Mouse (Mus musculus) cerebellum, adult 2 months (tissue): ENCODE data around the gene Ptger1. TPM values are rescaled to one million over a fixed set of nuclear protein-coding genes. Genes with fewer than 3 reads are reported as not detected.

Source experiments
- DNase-seq, 2 experiments: peaks; one replicate each; pipeline ENCODE4 v3.0.0; 2021
- H3K27ac ChIP-seq: fragments of 200-500 bp; 2 replicates; pipeline ENCODE4 v1.5.1; 2012; ENCODE audit warnings: low read length, control low read depth, inconsistent platforms; ENCODE audit not compliant: insufficient read depth
- H3K27me3 ChIP-seq: fragments of 200-500 bp; 2 replicates; pipeline ENCODE4 v1.6.1; 2012; ENCODE audit warnings: inconsistent platforms, mild to moderate bottlenecking, low read length, moderate library complexity; ENCODE audit not compliant: control insufficient read depth, insufficient read depth
- H3K4me1 ChIP-seq: fragments of 200-500 bp; 2 replicates; pipeline ENCODE4 v1.6.1; 2011; ENCODE audit warnings: low read length; ENCODE audit not compliant: control insufficient read depth, insufficient read depth
- H3K4me3 ChIP-seq: fragments of 200-500 bp; replicated peaks from 2 replicates; pipeline ENCODE3; 2011; ENCODE audit warnings: mild to moderate bottlenecking, low read depth, low read length, control low read depth; ENCODE audit not compliant: insufficient read depth
- CTCF ChIP-seq: fragments of 200-500 bp; IDR thresholded peaks from 2 replicates; pipeline ENCODE4 v1.5.1; 2011; ENCODE audit warnings: low read depth, mild to moderate bottlenecking, control low read depth, low read length, moderate library complexity, borderline replicate concordance; ENCODE audit not compliant: insufficient read depth
- POLR2A ChIP-seq: fragments of 200-500 bp; IDR thresholded peaks from 2 replicates; pipeline ENCODE4 v1.6.1; 2011; ENCODE audit warnings: low read length, control low read depth, borderline replicate concordance; ENCODE audit not compliant: insufficient read depth
- WGBS: fragments of 180-500 bp; shearing (Covaris S2); methylation state at CpG from one replicate; pipeline ENCODE4 v1.1.7; 2018; 5-methylcytosine and 5-hydroxymethylcytosine counted together
- polyA plus RNA-seq: library from polyadenylated mRNA; depleted of rRNA; stranded (reverse); fragments of >200 nt; gene quantifications from 2 replicates; pipeline ENCODE4 v1.2.3, GENCODE M21; 2012

Ptger1 gene
- polyA plus RNA-seq, 1 experiment, result 0.77 TPM

- no peak for DNase-seq
- WGBS, result 33% methylated on average over 22 of the region's 22 CpGs
- Histone ChIP-seq H3K27ac (no peak overlapping the region), H3K4me3 (no peak overlapping the region), H3K4me1 (0 out of 2 replicates have a peak, but pooled peaks cover 3% of the 10 kb centered on the region), H3K27me3 (no peaks in the 10 kb centered on the region)
- TF ChIP-seq CTCF (no peak), POLR2A (no peak)
These were observed 5.3 kb upstream of the Ptger1 start for GRCm38 (mm10) chr8:83660995-83661680.

- WGBS, result 11% methylated on average over 4 of the region's 4 CpGs
- DNase-seq, result peak; percentile 76 to 88
- TF ChIP-seq POLR2A (no peak), CTCF (peak; percentile 87)
- H3K4me1 ChIP-seq, result 0 out of 2 replicates have a peak, but pooled peaks cover 3% of the 10 kb centered on the region
- no peak overlapping the region for H3K27ac ChIP-seq
- H3K27me3 ChIP-seq, result no peaks in the 10 kb centered on the region
- H3K4me3 ChIP-seq, result no peak overlapping the region
These were observed 4.1 kb upstream of the Ptger1 start for GRCm38 (mm10) chr8:83662421-83662826.

- Histone ChIP-seq H3K27ac (no peak overlapping the region), H3K4me3 (no peak overlapping the region), H3K4me1 (peaks cover 3% of the 10 kb centered on the region; the same call in 1 of the 2 replicates), H3K27me3 (no peaks in the 10 kb centered on the region)
- WGBS, result 63% methylated on average over 13 of the region's 13 CpGs
- no peak for TF ChIP-seq POLR2A
- peak in 1 of 2 experiments; percentile 15 for DNase-seq
These were observed 2.4 kb upstream of the Ptger1 start for GRCm38 (mm10) chr8:83664096-83664495.

GRCm38 (mm10) chr8:83664931-83665625 is 1.4 kb upstream of the Ptger1 start:
- WGBS, result 21% methylated on average over 2 of the region's 2 CpGs
- Histone ChIP-seq H3K4me3 (no peak overlapping the region), H3K4me1 (peaks cover 3% of the 10 kb centered on the region; the same call in 1 of the 2 replicates), H3K27me3 (no peaks in the 10 kb centered on the region), H3K27ac (no peak overlapping the region)
- TF ChIP-seq CTCF (no peak), POLR2A (no peak)
- peak in 1 of 2 experiments; percentile 15 for DNase-seq

- 57% methylated on average over 3 of the region's 3 CpGs for WGBS
- no peak overlapping the region for H3K4me3 ChIP-seq
- H3K27me3 ChIP-seq, result no peaks in the 10 kb centered on the region
- TF ChIP-seq POLR2A (no peak), CTCF (no peak)
- no peak overlapping the region for H3K27ac ChIP-seq
- H3K4me1 ChIP-seq, result no peaks in the 10 kb centered on the region; the same call in 1 of the 2 replicates
- DNase-seq, result no peak
These were observed 372 bp downstream of the Ptger1 start for GRCm38 (mm10) chr8:83666866-83667234.

GRCm38 (mm10) chr8:83667526-83667925 is 1.0 kb downstream of the Ptger1 start:
- WGBS, result 52% methylated on average over 10 of the region's 10 CpGs
- no peak for TF ChIP-seq POLR2A
- no peak for TF ChIP-seq CTCF
- Histone ChIP-seq H3K4me3 (no peak overlapping the region), H3K4me1 (no peaks in the 10 kb centered on the region; the same call in 1 of the 2 replicates), H3K27me3 (no peaks in the 10 kb centered on the region), H3K27ac (no peak overlapping the region)
- DNase-seq, result no peak

- DNase-seq, result peak; percentile 57 to 58
- Histone ChIP-seq H3K4me1 (no peaks in the 10 kb centered on the region; the same call in 1 of the 2 replicates), H3K27ac (no peak overlapping the region), H3K27me3 (no peaks in the 10 kb centered on the region), H3K4me3 (no peak overlapping the region)
- TF ChIP-seq CTCF (peak; percentile 31; the same call in 1 of the 2 replicates), POLR2A (no peak)
- 12% methylated on average over 80 of the region's 80 CpGs for WGBS
These were observed 1.8 kb downstream of the Ptger1 start for GRCm38 (mm10) chr8:83668010-83668916.
